ENCODE assay signal across 16 mouse cellular contexts in genomic region chr7:19194676-19195075, GRCm38 (mm10). TPM values are rescaled to one million over a fixed set of nuclear protein-coding genes. Genes with fewer than 3 reads are reported as not detected.
DNase-seq lines count a peak whose midpoint lies in the region; ATAC-seq and TF ChIP-seq lines count a peak whose summit lies in the region.
"Had no signal": no experiment of that assay in that cellular context is flagged by ENCODE, and none has a peak within 500 bp of the region (broad histone marks: within the 10 kb centered on the region; RNA-seq: fewer than 3 reads in every experiment).

No protein-coding gene starts in this region.

- no peak overlapping the region for H3K4me2 ChIP-seq in kidney, postnatal 0 days (ENCODE audit: low read length)
- no peak overlapping the region for H3K4me2 ChIP-seq in midbrain, postnatal 0 days (ENCODE audit: low read depth, low read length, poor library complexity, severe bottlenecking)
- H3K4me2 ChIP-seq in midbrain, embryonic 13.5 days (replicated peaks) = no peak overlapping the region
- H3K4me2 ChIP-seq: neural tube, embryonic 13.5 days had no signal

- H3K27me3 ChIP-seq in kidney, postnatal 0 days (ENCODE audit: insufficient read depth, low read length) = no peaks in the 10 kb centered on the region
- no peaks in the 10 kb centered on the region for H3K27me3 ChIP-seq in midbrain, postnatal 0 days (ENCODE audit: insufficient read depth, low read length)
- H3K27me3 ChIP-seq in midbrain, embryonic 13.5 days = no peaks in the 10 kb centered on the region
- no peaks in the 10 kb centered on the region for H3K27me3 ChIP-seq in MEL (ENCODE audit: control insufficient read depth in 1 of 2, insufficient read depth in 2 of 2, low read length in 2 of 2)
- H3K27me3 ChIP-seq in small intestine, adult 2 months (ENCODE audit: control insufficient read depth, insufficient read depth, low read length) = no peaks in the 10 kb centered on the region
- H3K27me3 ChIP-seq: neural tube, embryonic 13.5 days had no signal

- no peaks in the 10 kb centered on the region for H3K4me1 ChIP-seq in kidney, postnatal 0 days (replicated peaks; ENCODE audit: insufficient read depth, low read length)
- H3K4me1 ChIP-seq in midbrain, postnatal 0 days (ENCODE audit: insufficient read depth, low read length) = no peaks in the 10 kb centered on the region
- H3K4me1 ChIP-seq in midbrain, embryonic 13.5 days (replicated peaks) = no peaks in the 10 kb centered on the region
- H3K4me1 ChIP-seq in MEL (ENCODE audit: control insufficient read depth in 1 of 2, insufficient read depth in 2 of 2, low read length in 2 of 2) = peaks cover 0 to 5% of the 10 kb centered on the region in 2 experiments; a peak in 2 of 4 replicates
- no peaks in the 10 kb centered on the region for H3K4me1 ChIP-seq in small intestine, adult 2 months (ENCODE audit: control insufficient read depth, insufficient read depth, insufficient read length, low read length)
- H3K4me1 ChIP-seq: neural tube, embryonic 13.5 days had no signal

- H3K36me3 ChIP-seq in kidney, postnatal 0 days (ENCODE audit: insufficient read depth, low read length) = peaks cover 30% of the 10 kb centered on the region; the same call in 1 of the 2 replicates
- H3K36me3 ChIP-seq in midbrain, postnatal 0 days (ENCODE audit: insufficient read depth, low read length) = peaks cover 59% of the 10 kb centered on the region
- peaks cover 83% of the 10 kb centered on the region for H3K36me3 ChIP-seq in midbrain, embryonic 13.5 days
- peaks cover 0 to 2% of the 10 kb centered on the region in 2 experiments; a peak in 1 of 4 replicates for H3K36me3 ChIP-seq in MEL (ENCODE audit: control insufficient read depth in 1 of 2, insufficient read depth in 2 of 2, low read length in 2 of 2)
- H3K36me3 ChIP-seq in small intestine, adult 2 months (ENCODE audit: control insufficient read depth, insufficient read depth, low read length) = peaks cover 5% of the 10 kb centered on the region; the same call in 1 of the 2 replicates

- H3K79me2 ChIP-seq in MEL (ENCODE audit: control insufficient read depth, insufficient read depth, low read length, poor library complexity) = no peaks in the 10 kb centered on the region

- no peak for TF ChIP-seq EP300 in MEL (IDR thresholded peaks at IDR 0.05; ENCODE audit: low read depth in 1 of 2, low read length in 2 of 2)

- no peak overlapping the region for H3K27ac ChIP-seq in kidney, postnatal 0 days
- H3K27ac ChIP-seq in midbrain, postnatal 0 days (ENCODE audit: low read depth, low read length) = no peak overlapping the region
- no peak overlapping the region for H3K27ac ChIP-seq in midbrain, embryonic 13.5 days
- no peak overlapping the region for H3K27ac ChIP-seq in MEL (ENCODE audit: control insufficient read depth, low read depth, low read length)
- no peak overlapping the region for H3K27ac ChIP-seq in small intestine, adult 2 months (ENCODE audit: insufficient read depth, low read depth, low read length)
- H3K27ac ChIP-seq: heart, embryonic 10.5 days; macrophage; neural tube, embryonic 13.5 days had no signal

- H3K9ac ChIP-seq in kidney, postnatal 0 days (ENCODE audit: low read depth, low read length) = no peak overlapping the region
- no peak overlapping the region for H3K9ac ChIP-seq in midbrain, postnatal 0 days (replicated peaks; ENCODE audit: low read length, poor library complexity, severe bottlenecking)
- no peak overlapping the region for H3K9ac ChIP-seq in midbrain, embryonic 13.5 days (replicated peaks)
- H3K9ac ChIP-seq in MEL (ENCODE audit: control insufficient read depth, low read depth, low read length, poor library complexity, severe bottlenecking) = no peak overlapping the region
- H3K9ac ChIP-seq: neural tube, embryonic 13.5 days had no signal

- ATAC-seq in kidney, postnatal 0 days (replicated peaks; ENCODE audit: low FRiP score, low read depth) = no peak
- ATAC-seq in midbrain, postnatal 0 days (ENCODE audit: low FRiP score) = no peak
- no peak for ATAC-seq in midbrain, embryonic 13.5 days
- ATAC-seq: forebrain, embryonic 16.5 days had no signal

- peak; percentile 39 for TF ChIP-seq CTCF in kidney, postnatal 0 days (IDR thresholded peaks at IDR 0.05; ENCODE audit: low read depth)
- peak; percentile 49 for TF ChIP-seq CTCF in midbrain, postnatal 0 days (IDR thresholded peaks at IDR 0.05)
- peak; percentile 44 to 65 (median 48) for TF ChIP-seq CTCF in MEL (IDR thresholded peaks at IDR 0.05 in 2 of 3, conservative IDR thresholded peaks at IDR 0.05 in 1 of 3; ENCODE audit: control insufficient read depth in 1 of 3, insufficient read depth in 1 of 3, low read depth in 2 of 3, low read length in 3 of 3, poor library complexity in 1 of 3, severe bottlenecking in 1 of 3)
- TF ChIP-seq CTCF in small intestine, adult 2 months (IDR thresholded peaks at IDR 0.05; ENCODE audit: extremely low read depth, insufficient read length, insufficient replicate concordance, low read depth, low read length) = peak; percentile 30; the same call in 1 of the 2 replicates

- DNase-seq in kidney, postnatal 0 days (ENCODE audit: low spot score) = no peak
- DNase-seq in kidney, postnatal 14 days = no peak
- DNase-seq in midbrain, postnatal 0 days (ENCODE audit: low spot score) = no peak
- DNase-seq in MEL (ENCODE audit: low read depth, low spot score) = peak; percentile 57
- DNase-seq in cerebellum, adult 11-12 months = no peak
- no peak for DNase-seq in spleen, postnatal 36 days (ENCODE audit: low spot score in 2 of 2)
- DNase-seq: adrenal gland, postnatal 25 days; gastrocnemius, postnatal 10 days; heart, postnatal 4 days; thymus, adult 18-20 months had no signal

- no peak for TF ChIP-seq POLR2A in MEL (IDR thresholded peaks at IDR 0.05; ENCODE audit: control insufficient read depth in 1 of 2, insufficient read depth in 1 of 2, low read depth in 1 of 2, low read length in 2 of 2, poor library complexity in 1 of 2)
- no peak for TF ChIP-seq POLR2A in small intestine, adult 2 months (IDR thresholded peaks at IDR 0.05; ENCODE audit: low read depth, low read length)

- H3K4me3 ChIP-seq in kidney, postnatal 0 days (replicated peaks; ENCODE audit: low read depth, low read length) = no peak overlapping the region
- H3K4me3 ChIP-seq in midbrain, postnatal 0 days (ENCODE audit: low read depth, low read length) = no peak overlapping the region
- H3K4me3 ChIP-seq in midbrain, embryonic 13.5 days (replicated peaks) = no peak overlapping the region
- no peak overlapping the region for H3K4me3 ChIP-seq in MEL (ENCODE audit: control insufficient read depth in 1 of 2, insufficient read depth in 1 of 2, low read depth in 2 of 2, low read length in 2 of 2)
- H3K4me3 ChIP-seq in small intestine, adult 2 months (ENCODE audit: low read depth, low read length) = no peak overlapping the region
- H3K4me3 ChIP-seq: heart, embryonic 10.5 days; neural tube, embryonic 13.5 days had no signal

- WGBS in kidney, postnatal 0 days = 96% methylated on average over 4 of the region's 4 CpGs
- 99% methylated on average over 4 of the region's 4 CpGs for WGBS in midbrain, postnatal 0 days
- 97% methylated on average over 4 of the region's 4 CpGs for WGBS in midbrain, embryonic 13.5 days
- WGBS in small intestine, adult 2 months = 95% methylated on average over 4 of the region's 4 CpGs

- TF ChIP-seq RAD21 in MEL (IDR thresholded peaks at IDR 0.05; ENCODE audit: low read depth, low read length) = no peak

- no peaks in the 10 kb centered on the region for H3K9me3 ChIP-seq in kidney, postnatal 0 days (replicated peaks; ENCODE audit: low read length)
- H3K9me3 ChIP-seq in midbrain, postnatal 0 days (ENCODE audit: low read length) = no peaks in the 10 kb centered on the region
- H3K9me3 ChIP-seq in midbrain, embryonic 13.5 days = no peaks in the 10 kb centered on the region
- no peaks in the 10 kb centered on the region for H3K9me3 ChIP-seq in MEL (replicated peaks; ENCODE audit: insufficient read depth, low read length)
- H3K9me3 ChIP-seq: neural tube, embryonic 13.5 days had no signal

RNA-seq across cellular contexts. Expression of gene Gpr4, which starts 17.7 kb away (rescaled TPM):
- 5.1 and 5.2 TPM in 2 replicates for polyA plus RNA-seq in kidney, postnatal 0 days (2015; fragmentation: Nextera tagmentation; extraction: Ambion mirVana)
- 3.1 and 4.7 TPM in 2 replicates for total RNA-seq in midbrain, postnatal 0 days (2014; rRNA removed)
- polyA plus RNA-seq in midbrain, postnatal 0 days (2015; fragmentation: Nextera tagmentation; extraction: Ambion mirVana) = 6.1 and 6.2 TPM in 2 replicates
- 1.8 and 1.9 TPM in 2 replicates for polyA plus RNA-seq in midbrain, embryonic 13.5 days (2015; fragmentation: Nextera tagmentation; extraction: Ambion mirVana)
- 0.07 and 0.19 TPM in 2 replicates for total RNA-seq in MEL (2012; rRNA removed)
- polyA plus RNA-seq in MEL (2012; ENCODE audit: insufficient read depth in 1 of 2, insufficient read length in 2 of 2, low read depth in 1 of 2, low replicate concordance in 2 of 2, missing spikeins in 1 of 2) = under 1 TPM in 1 of 2 experiments, not detected in 1; 0.15 TPM
- polyA plus RNA-seq in small intestine, adult 2 months (2012; rRNA removed) = 3.8 and 4.4 TPM in 2 replicates

RNA-seq across cellular contexts. Expression of gene Eml2, which starts 18.5 kb away (rescaled TPM):
- 10.6 and 13.1 TPM in 2 replicates for polyA plus RNA-seq in kidney, postnatal 0 days (2015; fragmentation: Nextera tagmentation; extraction: Ambion mirVana)
- 83.7 and 89.0 TPM in 2 replicates for total RNA-seq in midbrain, postnatal 0 days (2014; rRNA removed)
- polyA plus RNA-seq in midbrain, postnatal 0 days (2015; fragmentation: Nextera tagmentation; extraction: Ambion mirVana) = 13.1 and 13.4 TPM in 2 replicates
- 6.3 and 10.0 TPM in 2 replicates for polyA plus RNA-seq in midbrain, embryonic 13.5 days (2015; fragmentation: Nextera tagmentation; extraction: Ambion mirVana)
- 22.0 and 25.1 TPM in 2 replicates for total RNA-seq in MEL (2012; rRNA removed)
- polyA plus RNA-seq in MEL (2012; ENCODE audit: insufficient read depth in 1 of 2, insufficient read length in 2 of 2, low read depth in 1 of 2, low replicate concordance in 2 of 2, missing spikeins in 1 of 2) = 10 to 100 TPM in 1 of 2 experiments, not detected in 1; 43.6 TPM
- 15.8 and 17.2 TPM in 2 replicates for polyA plus RNA-seq in small intestine, adult 2 months (2012; rRNA removed)

RNA-seq across cellular contexts. Expression of gene Gipr, which starts 28.7 kb away (rescaled TPM):
- 0.08 and 0.09 TPM in 2 replicates for polyA plus RNA-seq in kidney, postnatal 0 days (2015; fragmentation: Nextera tagmentation; extraction: Ambion mirVana)
- total RNA-seq in midbrain, postnatal 0 days (2014; rRNA removed) = 2.3 and 7.4 TPM in 2 replicates
- polyA plus RNA-seq in midbrain, postnatal 0 days (2015; fragmentation: Nextera tagmentation; extraction: Ambion mirVana) = 1.7 and 2.3 TPM in 2 replicates
- 2.6 and 3.4 TPM in 2 replicates for polyA plus RNA-seq in midbrain, embryonic 13.5 days (2015; fragmentation: Nextera tagmentation; extraction: Ambion mirVana)
- total RNA-seq in MEL (2012; rRNA removed) = 0.49 and 0.65 TPM in 2 replicates
- polyA plus RNA-seq in MEL (2012; ENCODE audit: insufficient read depth in 1 of 2, insufficient read length in 2 of 2, low read depth in 1 of 2, low replicate concordance in 2 of 2, missing spikeins in 1 of 2) = 1 to 10 TPM in 1 of 2 experiments, not detected in 1; 2.1 TPM
- 0.53 and 0.62 TPM in 2 replicates for polyA plus RNA-seq in small intestine, adult 2 months (2012; rRNA removed)
- polyA plus RNA-seq: macrophage had no signal

RNA-seq across cellular contexts. Expression of gene Opa3, which starts 33.5 kb away (rescaled TPM):
- 30.4 and 30.5 TPM in 2 replicates for polyA plus RNA-seq in kidney, postnatal 0 days (2015; fragmentation: Nextera tagmentation; extraction: Ambion mirVana)
- 34.8 and 40.1 TPM in 2 replicates for total RNA-seq in midbrain, postnatal 0 days (2014; rRNA removed)
- polyA plus RNA-seq in midbrain, postnatal 0 days (2015; fragmentation: Nextera tagmentation; extraction: Ambion mirVana) = 33.4 and 33.9 TPM in 2 replicates
- polyA plus RNA-seq in midbrain, embryonic 13.5 days (2015; fragmentation: Nextera tagmentation; extraction: Ambion mirVana) = 39.4 and 40.5 TPM in 2 replicates
- 16.3 and 18.5 TPM in 2 replicates for total RNA-seq in MEL (2012; rRNA removed)
- 10 to 100 TPM; 37.2 to 85.4 TPM for polyA plus RNA-seq in MEL (2012; ENCODE audit: insufficient read depth in 1 of 2, insufficient read length in 2 of 2, low read depth in 1 of 2, low replicate concordance in 2 of 2, missing spikeins in 1 of 2)
- polyA plus RNA-seq in small intestine, adult 2 months (2012; rRNA removed) = 17.1 and 34.6 TPM in 2 replicates

RNA-seq across cellular contexts. Expression of gene Snrpd2, which starts 45.2 kb away (rescaled TPM):
- polyA plus RNA-seq in kidney, postnatal 0 days (2015; fragmentation: Nextera tagmentation; extraction: Ambion mirVana) = 119 and 127 TPM in 2 replicates
- total RNA-seq in midbrain, postnatal 0 days (2014; rRNA removed) = 31.4 and 36.7 TPM in 2 replicates
- 115 and 116 TPM in 2 replicates for polyA plus RNA-seq in midbrain, postnatal 0 days (2015; fragmentation: Nextera tagmentation; extraction: Ambion mirVana)
- polyA plus RNA-seq in midbrain, embryonic 13.5 days (2015; fragmentation: Nextera tagmentation; extraction: Ambion mirVana) = 124 and 126 TPM in 2 replicates
- total RNA-seq in MEL (2012; rRNA removed) = 333 and 345 TPM in 2 replicates
- polyA plus RNA-seq in MEL (2012; ENCODE audit: insufficient read depth in 1 of 2, insufficient read length in 2 of 2, low read depth in 1 of 2, low replicate concordance in 2 of 2, missing spikeins in 1 of 2) = 100 to 1,000 TPM in 1 of 2 experiments, not detected in 1; 234 TPM
- polyA plus RNA-seq in small intestine, adult 2 months (2012; rRNA removed) = 13.2 and 25.8 TPM in 2 replicates
